Mouse (Mus musculus) left cerebral cortex, adult 8-10 months (tissue): Measurements from ENCODE around the gene Magee1. TPM values are rescaled to one million over a fixed set of nuclear protein-coding genes. Genes with fewer than 3 reads are reported as not detected.
"Not testable (repeated sequence)": the region's sequence is repeated elsewhere in the genome, so short reads cannot be mapped to it uniquely, and the experiment has no call there.

ENCODE experiments used
- DNase-seq, 2 experiments: peaks; one replicate each; pipeline ENCODE4 v3.0.0; 2022; ENCODE audit warnings: low spot score in 2 of 2
- total RNA-seq, 4 experiments: library from RNA; stranded (reverse); gene quantifications; 2 replicates each; pipeline ENCODE4 v1.2.4; 2022

Magee1 gene
- 100 to 1,000 TPM; 154 to 159 (median 158) TPM for total RNA-seq

GRCm38 (mm10) chrX:105120275-105121226, at the start of gene Magee1:
Magee1 (plus strand) TSS chrX:105120378.
- peak; percentile 76 for DNase-seq

- DNase-seq: no peak
Observed at GRCm38 (mm10) chrX:105079151-105079550, 41.0 kb upstream of the Magee1 start.

- DNase-seq: peak; percentile 69 to 95
Observed at GRCm38 (mm10) chrX:105079615-105080092, 40.5 kb upstream of the Magee1 start, which contains the start of gene Pbdc1. Pbdc1 (plus strand) TSS chrX:105079756.

- DNase-seq: no peak
Observed at GRCm38 (mm10) chrX:105080096-105080495, 40.1 kb upstream of the Magee1 start.

- DNase-seq: not testable (repeated sequence)
Observed at GRCm38 (mm10) chrX:105083013-105083412, 37.2 kb upstream of the Magee1 start.

- DNase-seq: no peak
Observed at GRCm38 (mm10) chrX:105104175-105104574, 16.0 kb upstream of the Magee1 start.

GRCm38 (mm10) chrX:105114994-105115393, 5.2 kb upstream of the Magee1 start:
- DNase-seq: no peak

- DNase-seq: peak; percentile 64 to 77
Observed at GRCm38 (mm10) chrX:105121227-105121865, 1.2 kb downstream of the Magee1 start.

GRCm38 (mm10) chrX:105124903-105125302, 4.7 kb downstream of the Magee1 start:
- no peak for DNase-seq

GRCm38 (mm10) chrX:105151872-105152461, 31.8 kb downstream of the Magee1 start:
- DNase-seq: no peak

GRCm38 (mm10) chrX:105165007-105165406, 44.8 kb downstream of the Magee1 start:
- DNase-seq: not testable (repeated sequence)

GRCm38 (mm10) chrX:105167217-105167616, 47.0 kb downstream of the Magee1 start:
- DNase-seq: no peak

Other genes with a start within 250 kb of the Magee1 start
- gene Pbdc1, start 40.6 kb upstream of the Magee1 start, total RNA-seq: 10 to 100 TPM; 16.8 to 20.6 (median 19.5) TPM